Mouse (Mus musculus) CD4-positive helper T cell, adult 2 months (primary cell): Measurements from ENCODE around the gene Cdc42bpb.
A peak's percentile ranks its signal among the peaks of the same experiment; 100 is the strongest.

Experiments
- DNase-seq: peaks from one replicate; pipeline ENCODE4 v3.0.0-alpha.2; 2012; ENCODE audit warnings: low read depth, missing footprints, low spot score

The Cdc42bpb gene

GRCm38 (mm10) chr12:111377376-111377973, at the start of gene Cdc42bpb:
TSS of gene Cdc42bpb (minus strand) at chr12:111377718.
- DNase-seq = peak; percentile 66

- peak; percentile 59 for DNase-seq
Observed at GRCm38 (mm10) chr12:111425789-111426460, 48.4 kb upstream of the Cdc42bpb start.

DNA sequence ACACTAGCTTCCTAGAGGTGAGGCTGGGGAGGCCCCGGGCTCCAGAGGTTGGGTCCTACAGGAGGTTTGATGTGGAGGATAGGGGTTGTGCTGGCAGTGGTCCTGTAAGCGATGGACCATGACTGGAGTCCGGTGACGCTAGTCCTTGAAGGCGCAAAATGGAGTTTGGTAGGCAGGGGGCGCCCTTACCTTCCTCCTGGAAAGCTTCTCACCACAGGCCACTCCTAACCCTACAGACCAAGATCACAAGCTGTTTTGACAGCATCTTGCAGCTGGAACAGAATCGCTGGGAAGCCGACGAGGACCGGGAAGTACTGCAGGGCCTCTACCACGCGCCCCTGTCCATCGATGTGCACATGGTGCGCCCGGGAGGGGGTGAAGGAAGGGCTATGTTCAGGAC, 47.7 kb upstream of the Cdc42bpb start:
- DNase-seq = no peak

DNA sequence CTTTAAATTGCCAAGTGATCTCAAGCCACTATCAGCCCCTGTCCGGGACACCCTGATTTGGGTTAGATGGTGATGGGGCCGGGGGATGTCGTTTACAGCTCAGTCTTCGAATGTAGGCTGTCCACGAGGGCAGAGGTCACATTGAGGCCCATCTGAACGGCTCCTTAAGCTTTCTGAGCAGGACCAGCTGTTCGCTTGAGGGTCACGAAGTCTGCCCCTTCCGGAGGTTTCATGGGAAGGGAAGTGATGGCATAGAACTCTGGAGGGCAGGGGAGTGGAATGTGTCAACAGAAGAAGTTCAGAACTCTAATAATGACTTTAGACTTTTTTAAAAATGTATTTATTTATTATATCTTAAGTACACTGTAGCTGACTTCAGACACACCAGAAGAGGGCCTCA, 47.0 kb upstream of the Cdc42bpb start:
- no peak for DNase-seq

DNA sequence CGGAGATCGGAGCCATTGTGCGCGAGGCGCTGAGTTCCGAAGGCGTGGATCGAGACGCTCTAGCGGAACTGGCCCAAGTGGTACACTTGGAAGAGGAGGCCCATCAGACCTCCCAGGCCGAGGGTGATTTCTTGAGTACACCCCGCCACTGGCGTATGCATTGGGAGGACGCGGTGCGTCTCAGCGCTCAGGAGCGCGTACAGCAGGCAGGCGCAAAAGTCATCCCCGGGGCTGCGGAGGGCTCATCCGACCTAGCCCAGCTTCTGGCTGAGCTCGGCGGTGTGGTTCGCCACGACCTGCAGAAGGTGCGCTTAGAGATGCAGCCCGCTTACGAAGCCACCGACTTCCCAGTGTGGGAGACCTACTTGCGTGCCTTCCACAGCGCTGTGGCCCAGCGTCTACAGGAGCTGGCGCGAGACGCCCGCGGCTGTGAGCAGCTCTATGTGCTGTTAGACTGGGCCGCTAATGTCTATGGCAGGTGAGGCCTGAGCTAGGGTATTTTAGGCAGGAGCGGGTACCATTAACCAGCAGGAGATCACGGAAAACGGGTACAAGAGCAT, 46.1 kb upstream of the Cdc42bpb start:
- no peak for DNase-seq

DNA sequence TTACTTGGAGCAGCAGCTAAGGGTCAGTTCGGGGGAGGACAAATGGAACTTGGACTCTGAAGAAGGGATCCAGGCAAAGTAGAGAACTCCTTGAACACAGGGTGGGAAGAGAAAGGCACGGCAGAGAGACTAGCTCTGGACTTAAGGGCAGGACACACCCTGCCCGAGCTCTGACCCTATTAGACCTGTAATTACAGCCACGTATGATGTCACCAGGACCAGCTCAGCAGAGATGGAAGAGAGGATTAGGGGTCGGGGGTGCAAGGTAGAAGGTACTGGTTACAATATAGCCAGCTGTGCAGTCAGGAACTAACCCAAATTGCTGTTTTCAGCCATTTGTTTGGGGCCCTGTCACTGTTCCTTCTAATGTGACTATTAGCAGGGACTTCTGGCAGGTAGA, 45.3 kb upstream of the Cdc42bpb start:
- DNase-seq = no peak

- no peak for DNase-seq
Observed at GRCm38 (mm10) chr12:111420946-111421709, 43.6 kb upstream of the Cdc42bpb start.

DNA sequence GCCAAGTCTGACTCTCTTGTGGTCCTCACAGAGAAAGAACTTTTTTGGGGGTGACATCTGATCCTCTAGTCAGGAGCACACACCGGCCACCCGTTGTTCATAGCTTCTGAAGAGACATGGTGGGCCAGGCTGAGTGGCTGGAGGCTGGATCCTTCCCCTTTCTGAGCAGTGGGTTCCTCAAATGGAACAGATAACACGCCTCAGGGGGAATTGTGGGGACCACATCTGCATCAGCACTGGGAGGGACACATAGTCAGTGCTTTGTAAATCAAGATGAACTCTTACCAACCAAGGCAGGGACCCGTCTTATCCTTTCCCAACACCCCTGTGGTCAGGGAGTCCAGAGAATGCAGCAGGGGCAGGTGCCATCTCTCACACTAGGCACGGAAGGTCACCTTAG, 42.4 kb upstream of the Cdc42bpb start:
- no peak for DNase-seq

DNA sequence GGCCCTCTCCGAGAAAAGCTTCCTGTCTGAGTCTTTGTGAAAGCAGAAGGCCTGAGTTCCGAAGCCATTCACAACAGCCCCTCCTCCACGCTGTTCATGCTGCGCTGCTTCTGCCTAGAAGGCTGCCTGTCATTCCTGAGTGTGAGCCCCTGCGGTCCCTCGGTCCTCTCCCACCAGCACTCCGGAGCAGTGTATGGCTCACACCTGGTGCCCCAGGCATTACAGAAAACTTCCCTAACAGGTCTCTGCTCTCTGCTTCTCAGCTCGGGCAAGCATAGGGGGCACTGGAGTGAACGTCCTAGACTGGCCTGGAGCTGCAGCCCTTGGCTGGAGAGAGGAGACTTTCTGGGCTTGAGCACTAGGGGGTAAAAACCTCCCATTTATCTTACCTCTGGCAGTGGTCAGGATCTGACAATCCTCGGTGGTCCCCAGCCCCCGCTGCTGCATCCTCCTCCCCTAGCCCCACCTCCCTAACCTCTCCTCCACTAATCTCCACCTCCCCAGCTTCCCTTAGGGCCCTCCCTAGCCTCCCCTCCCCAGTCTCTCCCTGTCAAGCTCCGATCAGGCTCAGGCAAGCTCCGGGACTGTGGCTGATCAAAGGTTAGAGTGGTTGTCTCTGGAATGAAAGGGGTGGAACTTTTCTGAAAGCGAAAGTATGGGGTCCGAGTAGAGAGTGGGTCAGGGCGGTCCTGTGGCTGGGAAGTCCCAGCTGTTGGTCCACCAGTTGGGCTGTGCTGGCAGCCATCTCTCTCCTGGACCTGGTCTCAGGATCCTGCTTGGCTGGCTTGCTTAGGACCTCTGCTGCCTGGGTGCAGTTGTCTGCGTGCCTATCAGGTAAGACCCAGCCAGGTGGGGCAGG, 39.6 kb upstream of the Cdc42bpb start, which contains the start of gene Exoc3l4:
Gene Exoc3l4, plus strand, starts transcription at position 97 of the 859 bp plus-strand sequence.
- DNase-seq = no peak

DNA sequence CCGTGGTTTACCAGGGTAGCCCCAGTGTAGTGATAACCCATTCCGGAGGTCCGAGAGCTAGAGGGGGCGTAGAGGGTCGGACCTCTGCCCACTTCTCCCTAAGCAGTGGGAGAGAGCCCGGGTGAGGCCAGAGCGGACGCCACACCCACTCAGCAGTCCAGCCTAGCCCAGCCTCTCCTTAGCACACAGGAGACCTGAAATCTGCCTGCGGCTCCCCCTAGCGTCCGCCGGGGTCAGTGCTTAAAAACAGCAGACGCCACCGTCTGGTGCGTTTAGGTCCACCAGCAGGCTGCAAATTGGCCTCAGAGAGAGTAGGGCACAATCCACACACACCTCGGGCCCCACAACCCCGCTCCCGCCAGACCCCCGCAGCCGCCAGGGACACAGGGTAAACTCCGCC, 35.8 kb upstream of the Cdc42bpb start:
- DNase-seq = peak; percentile 62

DNA sequence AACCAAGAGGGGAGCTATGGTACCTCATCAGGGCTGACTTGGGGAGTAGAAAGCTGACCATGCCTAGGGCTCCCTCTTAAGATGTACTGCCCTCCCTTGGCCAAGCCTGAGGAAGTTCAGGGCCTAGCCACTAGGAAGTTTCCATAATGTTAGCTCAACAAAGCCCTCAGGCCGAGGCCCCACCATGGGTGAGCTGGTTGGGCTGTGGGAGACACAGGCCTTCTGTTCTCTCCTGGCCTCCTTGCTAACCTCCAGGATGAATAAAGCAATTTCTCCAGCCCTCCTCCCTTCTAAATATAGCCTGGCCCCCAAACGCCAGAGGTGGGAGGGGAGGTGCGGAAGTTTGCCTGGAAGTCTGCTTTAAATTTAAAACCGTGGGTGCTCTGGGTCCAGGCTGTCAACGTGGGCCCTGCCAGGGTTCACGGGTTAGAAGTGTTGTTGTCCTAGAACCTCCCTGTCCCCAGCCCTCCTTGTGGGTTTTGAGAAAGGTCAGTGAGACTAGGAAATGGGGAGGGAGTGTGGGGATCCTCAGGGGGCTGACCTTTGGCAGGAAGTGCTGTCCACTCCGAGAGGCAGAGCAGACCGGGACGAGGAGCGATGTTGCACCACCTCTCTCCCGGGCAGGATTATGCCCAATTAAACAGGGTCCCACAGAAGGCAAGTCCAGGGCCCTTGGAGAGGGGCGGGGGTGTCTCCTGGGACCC, 35.2 kb upstream of the Cdc42bpb start:
- DNase-seq = no peak

DNA sequence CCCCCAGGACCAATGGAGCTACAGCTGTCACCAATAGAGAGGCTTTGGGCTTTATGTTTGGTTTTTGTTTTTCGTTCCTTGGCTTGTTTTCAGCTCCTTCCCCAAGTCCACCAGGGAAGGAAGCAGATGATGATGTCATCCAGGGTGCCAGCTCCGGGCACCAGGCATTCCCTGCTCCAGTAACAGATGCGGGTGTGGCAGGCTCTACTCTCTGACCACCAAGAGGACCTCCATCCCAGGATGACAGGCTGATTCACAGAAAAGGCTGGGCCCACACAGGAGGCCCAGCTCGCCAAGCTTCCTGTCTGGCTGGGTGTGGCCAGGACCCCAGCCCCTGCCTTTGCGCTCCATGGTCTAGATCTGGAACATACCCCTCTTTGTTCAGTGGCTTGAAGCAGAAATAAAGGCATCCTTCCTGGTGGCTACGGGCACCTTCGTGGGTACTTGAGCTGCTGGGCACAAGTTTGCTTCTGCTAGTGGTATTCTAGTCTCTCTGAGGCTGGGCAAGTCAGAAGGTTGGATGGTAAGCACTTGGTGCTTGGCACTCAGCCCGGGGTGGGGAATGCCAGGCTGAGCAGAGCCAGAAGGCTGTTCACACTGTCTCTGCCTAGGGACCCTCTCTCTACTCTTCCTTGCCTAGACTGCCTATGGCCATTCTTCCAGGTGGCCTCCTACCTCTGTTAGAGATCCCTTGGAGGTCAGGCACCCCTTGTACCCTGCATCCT, 34.3 kb upstream of the Cdc42bpb start:
- DNase-seq = no peak

DNA sequence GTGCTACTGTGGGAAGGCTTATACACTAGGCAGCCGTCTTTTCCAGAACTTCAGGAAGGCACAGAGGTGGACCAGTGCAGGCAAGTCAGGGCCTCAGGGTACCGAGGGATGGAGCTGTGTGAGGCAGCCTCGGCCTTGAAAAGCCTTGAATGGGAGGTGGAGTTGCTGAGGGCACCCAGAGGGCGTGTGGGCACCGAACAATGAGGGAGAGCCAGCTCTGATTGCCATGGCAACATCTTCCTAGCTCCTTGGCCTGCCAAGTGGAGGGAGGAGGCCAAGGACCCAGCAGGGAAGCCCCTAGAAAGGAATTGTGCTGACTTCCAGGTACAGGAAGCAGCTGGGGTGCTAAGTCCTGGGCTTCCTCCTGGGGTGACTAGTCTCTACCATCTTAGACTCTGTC, 32.1 kb upstream of the Cdc42bpb start:
- DNase-seq = no peak

GRCm38 (mm10) chr12:111406622-111407021, 29.1 kb upstream of the Cdc42bpb start, which contains the start of gene Lbhd2:
TSS of gene Lbhd2 (plus strand) at chr12:111406809.
- no peak for DNase-seq

DNA sequence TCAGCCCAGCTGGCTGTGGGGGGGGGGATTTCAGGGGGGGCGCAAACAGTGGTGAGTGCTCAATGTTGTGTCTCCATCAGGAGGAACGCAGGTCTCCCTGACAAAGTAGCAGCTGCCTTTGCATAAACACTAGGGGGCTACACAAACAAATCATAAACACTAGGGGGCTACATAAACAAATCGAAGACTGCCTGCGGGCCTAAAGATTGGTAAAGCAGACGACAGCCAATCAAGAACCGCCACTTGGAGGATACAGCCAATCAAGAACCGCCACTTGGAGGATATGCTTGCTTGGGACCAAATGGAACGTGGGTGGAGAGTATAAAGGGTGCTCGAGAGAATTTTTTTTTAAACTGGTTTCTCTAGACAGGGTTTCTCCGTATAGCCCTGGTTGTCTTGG, 27.4 kb upstream of the Cdc42bpb start:
- DNase-seq = no peak

DNA sequence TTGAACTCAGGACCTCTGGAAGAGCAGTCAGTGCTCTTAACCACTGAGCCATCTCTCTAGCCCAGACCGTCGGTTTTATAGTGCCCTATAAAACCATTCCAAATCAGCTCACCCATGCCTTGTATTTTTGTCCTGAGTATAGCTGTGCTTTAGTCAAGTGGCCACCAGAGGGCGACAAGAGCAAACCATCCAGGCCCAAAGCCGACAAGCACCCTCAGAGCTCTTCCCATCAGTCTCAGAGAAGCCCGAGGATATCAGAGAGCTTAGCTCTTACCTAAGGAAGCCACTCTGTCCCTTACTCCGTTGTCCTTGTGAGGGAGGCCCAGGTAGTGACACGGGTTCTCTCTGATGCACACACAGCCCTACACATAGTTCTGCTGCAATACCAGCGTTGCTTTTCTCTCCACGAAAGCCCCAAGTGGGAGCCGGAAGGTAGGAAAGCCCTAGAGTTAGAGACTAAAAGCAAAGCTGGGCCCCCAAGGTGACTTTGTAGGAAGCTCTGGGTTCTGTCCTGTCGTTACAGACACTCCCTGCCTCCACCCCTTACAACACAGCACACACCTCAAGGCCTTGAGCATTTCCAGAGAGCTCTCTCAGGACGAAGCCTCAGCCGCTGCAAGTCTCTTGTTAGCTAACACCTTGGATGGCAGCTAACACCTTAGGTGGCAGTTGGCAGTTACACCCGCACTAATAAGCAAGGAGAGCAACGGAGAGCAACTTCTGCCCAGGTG, 24.1 kb upstream of the Cdc42bpb start:
- DNase-seq = peak; percentile 45

DNA sequence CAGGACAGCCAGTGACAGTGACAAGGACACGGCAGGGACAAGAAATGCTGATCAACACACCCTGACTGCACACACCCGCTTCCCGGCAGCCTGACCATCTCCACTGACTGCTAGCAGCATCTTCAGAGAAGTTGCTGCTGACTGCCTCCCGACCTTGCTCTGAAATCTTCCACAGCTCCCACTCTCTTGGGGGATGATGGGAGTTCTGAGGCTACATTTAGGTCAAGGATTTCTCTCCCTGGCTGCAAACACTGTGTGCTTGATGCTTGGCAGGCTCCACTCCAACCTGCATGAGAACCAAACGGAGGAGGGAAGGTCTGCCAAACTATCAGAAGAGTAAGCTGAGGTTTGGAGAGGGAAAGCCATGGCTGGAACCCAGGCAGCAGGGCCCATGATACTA, 19.5 kb upstream of the Cdc42bpb start:
- DNase-seq = no peak

DNA sequence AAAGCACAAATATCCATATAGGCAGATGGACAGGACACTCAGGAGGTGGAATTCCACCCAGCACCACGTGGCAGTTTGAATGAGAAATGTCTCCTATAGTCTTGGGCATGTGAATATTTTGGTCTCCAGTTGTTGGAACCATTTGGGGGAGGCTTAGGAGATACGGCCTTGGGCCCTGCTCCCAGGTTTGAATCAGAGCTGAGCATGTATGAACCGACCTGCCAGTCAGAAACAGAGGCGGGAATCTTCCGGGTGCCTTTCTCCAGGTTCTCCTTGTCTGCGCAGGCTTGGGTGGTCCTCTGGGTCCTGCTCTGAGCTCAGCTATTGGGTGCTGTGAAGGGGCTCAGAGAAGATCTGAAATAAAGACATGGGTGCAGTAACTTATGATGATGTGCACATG, 16.5 kb upstream of the Cdc42bpb start:
- no peak for DNase-seq

DNA sequence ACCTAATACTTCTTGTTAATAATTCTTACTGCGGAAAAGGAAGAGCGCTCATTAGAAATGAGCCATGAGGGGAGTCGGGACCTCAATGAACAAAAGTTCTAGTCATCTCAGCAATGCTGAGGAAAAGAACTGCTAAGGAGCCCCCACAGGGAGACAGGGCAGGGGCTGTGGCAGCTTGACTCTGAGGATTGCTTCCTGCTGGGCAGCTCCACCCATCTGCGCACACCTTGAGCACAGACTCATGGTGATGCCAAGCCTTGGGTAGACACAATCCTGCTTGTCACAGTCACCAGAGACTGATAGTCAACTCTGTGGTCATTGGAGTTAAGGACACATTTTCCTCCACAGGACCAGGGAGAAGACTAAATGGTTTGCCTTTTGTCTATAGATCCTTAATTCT, 9.6 kb upstream of the Cdc42bpb start:
- DNase-seq = no peak
